Mouse (Mus musculus): ENCODE data around the gene Tstd1. TPM values are rescaled to one million over a fixed set of nuclear protein-coding genes. Genes with fewer than 3 reads are reported as not detected.

Tstd1 gene
- total and polyA plus RNA-seq, 2 experiments from 2014 or later: 2.3 TPM; not detected in 1

DNA sequence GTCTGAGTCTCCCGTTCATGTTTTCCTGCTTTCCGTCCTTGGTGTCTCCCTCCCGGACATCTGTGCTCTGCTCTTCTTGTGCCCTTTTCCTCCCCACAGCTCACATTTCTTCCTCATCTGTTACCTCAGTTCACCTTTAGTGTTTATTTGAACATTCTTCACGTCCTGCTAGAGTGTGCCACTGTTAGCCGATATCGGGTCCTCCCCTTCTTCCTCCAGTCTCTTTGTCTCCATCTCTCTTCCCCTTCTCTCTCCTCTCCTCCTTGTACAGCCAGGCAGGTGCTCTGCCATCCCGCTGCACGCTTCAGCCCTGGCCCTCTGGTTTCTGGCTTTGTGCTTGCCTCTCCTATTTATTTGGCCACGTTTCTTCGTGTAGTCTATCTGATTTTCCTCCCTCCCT, 29.0 kb downstream of the Tstd1 start:
- WGBS: 74% methylated on average over 10 of the region's 10 CpGs
- Histone ChIP-seq H3K9ac (replicated peaks; ENCODE audit: low read length) (no peak overlapping the region), H3K4me2 (ENCODE audit: low read depth, low read length) (no peak overlapping the region), H3K27ac (no peak overlapping the region), H3K36me3 (ENCODE audit: insufficient read depth, low read length) (no peaks in the 10 kb centered on the region), H3K27me3 (ENCODE audit: insufficient read depth, low read length) (no peaks in the 10 kb centered on the region), H3K4me1 (ENCODE audit: insufficient read depth, low read length) (no peaks in the 10 kb centered on the region), H3K9me3 (ENCODE audit: low read length) (no peaks in the 10 kb centered on the region), H3K4me3 (ENCODE audit: low read length) (no peak overlapping the region)
- ATAC-seq (no peak), DNase-seq (ENCODE audit: low spot score) (no peak)
- TF ChIP-seq CTCF (IDR thresholded peaks at IDR 0.05; ENCODE audit: low read depth): no peak

DNA sequence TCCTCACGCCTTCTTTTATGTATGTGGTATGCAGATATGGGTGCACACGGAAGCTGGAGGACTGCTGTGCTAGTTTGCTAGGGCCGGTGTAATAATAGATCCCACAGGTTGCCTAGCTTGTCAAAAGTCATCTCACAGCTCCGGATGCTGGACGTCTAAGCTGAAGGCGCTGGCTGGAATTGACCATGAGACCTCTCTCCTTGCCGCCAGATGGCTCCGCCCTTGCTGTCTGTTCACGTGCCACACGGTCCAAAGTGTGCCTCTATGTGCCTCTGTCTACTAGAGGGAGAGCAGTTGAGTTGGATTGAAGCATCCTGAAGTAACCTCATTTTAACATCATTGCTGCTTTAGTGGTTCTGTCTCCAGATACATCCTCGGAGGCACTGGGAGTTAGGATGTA, 31.4 kb downstream of the Tstd1 start:
- H3K36me3 ChIP-seq (ENCODE audit: insufficient read depth, low read length): no peaks in the 10 kb centered on the region
- no peaks in the 10 kb centered on the region for H3K27me3 ChIP-seq (ENCODE audit: insufficient read depth, low read length)
- 86% methylated on average over 11 of the region's 11 CpGs for WGBS
- H3K27ac ChIP-seq: no peak overlapping the region
- no peak overlapping the region for H3K9ac ChIP-seq (replicated peaks; ENCODE audit: low read length)
- ATAC-seq: no peak
- no peak overlapping the region for H3K4me3 ChIP-seq (ENCODE audit: low read length)
- no peak for DNase-seq (ENCODE audit: low spot score)
- no peak for TF ChIP-seq CTCF (IDR thresholded peaks at IDR 0.05; ENCODE audit: low read depth)
- no peak overlapping the region for H3K4me2 ChIP-seq (ENCODE audit: low read depth, low read length)
- no peaks in the 10 kb centered on the region for H3K9me3 ChIP-seq (ENCODE audit: low read length)
- H3K4me1 ChIP-seq (ENCODE audit: insufficient read depth, low read length): no peaks in the 10 kb centered on the region

DNA sequence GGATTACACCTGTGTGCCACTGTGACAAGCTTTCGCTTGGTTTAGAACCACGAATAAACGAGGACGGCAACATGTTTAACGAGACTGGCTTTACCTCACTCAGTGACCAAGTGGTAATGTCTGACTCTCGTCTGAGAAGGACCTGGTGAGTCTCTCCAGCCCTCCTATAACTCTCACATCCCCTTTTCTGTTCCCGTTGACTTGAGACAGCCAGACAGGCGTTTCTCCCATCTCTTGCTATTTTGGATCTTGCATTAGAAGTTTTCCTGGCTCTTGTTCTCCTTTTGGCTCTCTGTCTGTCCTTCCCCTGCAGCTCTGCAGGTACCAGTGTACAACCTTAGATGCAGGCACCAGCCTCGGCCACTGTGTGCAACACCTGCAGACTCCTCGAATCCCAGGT, 32.3 kb downstream of the Tstd1 start:
- H3K36me3 ChIP-seq (ENCODE audit: insufficient read depth, low read length): no peaks in the 10 kb centered on the region
- no peak for ATAC-seq
- no peak overlapping the region for H3K4me3 ChIP-seq (ENCODE audit: low read length)
- H3K27ac ChIP-seq: no peak overlapping the region
- H3K9me3 ChIP-seq (ENCODE audit: low read length): no peaks in the 10 kb centered on the region
- 87% methylated on average over 10 of the region's 10 CpGs for WGBS
- no peak overlapping the region for H3K4me2 ChIP-seq (ENCODE audit: low read depth, low read length)
- H3K27me3 ChIP-seq (ENCODE audit: insufficient read depth, low read length): no peaks in the 10 kb centered on the region
- H3K4me1 ChIP-seq (ENCODE audit: insufficient read depth, low read length): no peaks in the 10 kb centered on the region
- H3K9ac ChIP-seq (replicated peaks; ENCODE audit: low read length): no peak overlapping the region
- DNase-seq (ENCODE audit: low spot score): no peak
- no peak for TF ChIP-seq CTCF (IDR thresholded peaks at IDR 0.05; ENCODE audit: low read depth)

DNA sequence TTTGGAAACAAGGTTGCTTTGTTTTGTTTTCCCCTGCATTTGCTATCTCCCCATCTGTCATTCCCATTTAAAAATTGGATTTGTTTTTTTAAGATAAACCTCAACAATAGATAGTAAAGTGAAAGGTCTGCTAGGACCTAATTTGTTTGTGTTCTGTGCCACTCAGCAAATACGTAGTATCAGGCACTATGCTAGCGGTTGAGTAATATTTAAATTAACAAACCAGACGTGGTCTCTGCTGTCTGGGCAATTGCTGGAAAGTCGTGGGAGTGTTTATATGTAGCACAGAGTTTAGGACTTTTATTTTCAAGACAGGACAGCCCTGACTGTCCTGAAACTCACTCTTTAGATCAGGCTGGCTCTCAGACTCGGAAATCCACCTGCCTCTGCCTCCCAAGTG, 33.9 kb downstream of the Tstd1 start:
- no peak overlapping the region for H3K27ac ChIP-seq
- H3K27me3 ChIP-seq (ENCODE audit: insufficient read depth, low read length): no peaks in the 10 kb centered on the region
- no peak overlapping the region for H3K9ac ChIP-seq (replicated peaks; ENCODE audit: low read length)
- ATAC-seq (no peak), DNase-seq (ENCODE audit: low spot score) (no peak)
- WGBS: 74% methylated on average over 5 of the region's 5 CpGs
- H3K4me3 ChIP-seq (ENCODE audit: low read length): no peak overlapping the region
- H3K9me3 ChIP-seq (ENCODE audit: low read length): no peaks in the 10 kb centered on the region
- H3K4me2 ChIP-seq (ENCODE audit: low read depth, low read length): no peak overlapping the region
- H3K36me3 ChIP-seq (ENCODE audit: insufficient read depth, low read length): no peaks in the 10 kb centered on the region
- no peak for TF ChIP-seq CTCF (IDR thresholded peaks at IDR 0.05; ENCODE audit: low read depth)
- H3K4me1 ChIP-seq (ENCODE audit: insufficient read depth, low read length): no peaks in the 10 kb centered on the region

DNA sequence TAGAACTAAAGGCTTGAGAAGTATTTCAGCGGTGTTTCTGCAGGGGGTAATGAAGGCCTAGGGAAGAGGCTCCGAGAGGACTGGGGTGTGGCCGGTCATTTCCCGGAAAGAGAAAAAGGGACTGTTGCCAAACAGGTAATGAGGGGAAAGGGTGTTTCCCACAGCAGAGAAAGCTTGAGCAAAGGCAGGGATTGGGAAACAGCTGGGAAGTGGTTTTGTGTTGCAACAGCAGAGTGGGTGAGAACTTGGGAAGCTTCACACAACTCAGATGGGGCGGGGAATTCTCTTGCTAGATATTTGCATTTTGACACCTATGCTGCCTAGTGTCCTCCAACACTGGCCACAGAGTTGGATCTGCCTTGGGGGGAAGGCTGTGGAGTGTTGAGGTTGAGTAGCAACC, 34.3 kb downstream of the Tstd1 start:
- Histone ChIP-seq H3K4me1 (ENCODE audit: insufficient read depth, low read length) (no peaks in the 10 kb centered on the region), H3K4me3 (ENCODE audit: low read length) (no peak overlapping the region), H3K9ac (replicated peaks; ENCODE audit: low read length) (no peak overlapping the region), H3K27ac (no peak overlapping the region), H3K36me3 (ENCODE audit: insufficient read depth, low read length) (no peaks in the 10 kb centered on the region), H3K4me2 (ENCODE audit: low read depth, low read length) (no peak overlapping the region), H3K9me3 (ENCODE audit: low read length) (no peaks in the 10 kb centered on the region), H3K27me3 (ENCODE audit: insufficient read depth, low read length) (no peaks in the 10 kb centered on the region)
- TF ChIP-seq CTCF (IDR thresholded peaks at IDR 0.05; ENCODE audit: low read depth): no peak
- DNase-seq (ENCODE audit: low spot score): no peak
- 90% methylated on average over 5 of the region's 5 CpGs for WGBS
- ATAC-seq: no peak

DNA sequence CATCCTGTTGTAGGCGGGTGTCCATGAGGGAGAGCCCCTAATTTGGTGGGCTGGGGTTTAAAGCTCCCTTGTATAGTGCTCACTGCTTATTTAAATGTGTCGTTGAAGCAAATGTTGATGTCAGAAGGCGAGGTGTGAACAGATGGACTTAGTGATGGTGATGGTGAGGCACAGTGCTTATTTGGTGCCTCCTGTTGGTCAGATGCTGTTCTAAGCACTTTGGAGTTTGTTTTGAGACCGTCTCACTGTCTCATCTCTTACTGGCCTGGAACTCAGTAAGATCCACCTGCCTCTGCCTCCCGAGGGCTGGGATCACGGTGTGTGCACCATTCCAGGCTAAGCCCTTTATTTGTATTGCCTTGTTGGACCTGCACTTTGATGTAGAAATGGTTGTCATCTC, 36.3 kb downstream of the Tstd1 start:
- no peak overlapping the region for H3K9ac ChIP-seq (replicated peaks; ENCODE audit: low read length)
- no peak overlapping the region for H3K4me3 ChIP-seq (ENCODE audit: low read length)
- no peak overlapping the region for H3K27ac ChIP-seq
- H3K36me3 ChIP-seq (ENCODE audit: insufficient read depth, low read length): no peaks in the 10 kb centered on the region
- DNase-seq (ENCODE audit: low spot score): no peak
- 90% methylated on average over 6 of the region's 6 CpGs for WGBS
- H3K27me3 ChIP-seq (ENCODE audit: insufficient read depth, low read length): no peaks in the 10 kb centered on the region
- TF ChIP-seq CTCF (IDR thresholded peaks at IDR 0.05; ENCODE audit: low read depth): no peak
- ATAC-seq: no peak
- no peak overlapping the region for H3K4me2 ChIP-seq (ENCODE audit: low read depth, low read length)
- no peaks in the 10 kb centered on the region for H3K9me3 ChIP-seq (ENCODE audit: low read length)
- H3K4me1 ChIP-seq (ENCODE audit: insufficient read depth, low read length): 0 out of 2 replicates have a peak, but pooled peaks cover 3% of the 10 kb centered on the region

DNA sequence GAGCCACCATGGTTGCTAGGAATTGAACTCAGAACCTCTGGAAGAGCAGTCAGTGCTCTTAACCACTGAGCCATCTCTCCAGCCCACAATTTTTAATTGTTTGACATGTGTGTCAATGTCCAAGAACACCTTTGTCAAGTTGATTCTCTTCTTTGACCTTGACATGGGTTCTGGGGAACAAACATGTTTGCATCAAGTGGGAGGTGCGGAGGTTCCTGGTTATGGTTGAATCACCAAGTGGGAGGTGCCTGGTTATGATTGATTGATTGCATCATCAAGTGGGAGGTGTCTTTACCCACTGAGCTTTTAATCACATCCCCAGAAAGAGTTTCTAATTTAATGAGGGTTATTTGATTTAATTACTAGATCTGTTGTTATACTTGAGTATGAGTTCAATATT, 38.9 kb downstream of the Tstd1 start:
- Histone ChIP-seq H3K4me1 (ENCODE audit: insufficient read depth, low read length) (0 out of 2 replicates have a peak, but pooled peaks cover 8% of the 10 kb centered on the region), H3K9me3 (ENCODE audit: low read length) (no peaks in the 10 kb centered on the region), H3K36me3 (ENCODE audit: insufficient read depth, low read length) (no peaks in the 10 kb centered on the region), H3K4me3 (ENCODE audit: low read length) (no peak overlapping the region), H3K27ac (no peak overlapping the region), H3K4me2 (ENCODE audit: low read depth, low read length) (no peak overlapping the region), H3K9ac (replicated peaks; ENCODE audit: low read length) (no peak overlapping the region), H3K27me3 (ENCODE audit: insufficient read depth, low read length) (no peaks in the 10 kb centered on the region)
- no peak for TF ChIP-seq CTCF (IDR thresholded peaks at IDR 0.05; ENCODE audit: low read depth)
- 97% methylated on average over 1 of the region's 1 CpGs for WGBS
- ATAC-seq (no peak), DNase-seq (ENCODE audit: low spot score) (no peak)
